Mouse (Mus musculus): Measurements from ENCODE around the gene Mt4.

Mt4 gene

GRCm38 (mm10) chr8:94178857-94179712 is 42.1 kb downstream of the Mt4 start, which contains the start of gene Mt1:
TSS of gene Mt1 (plus strand) at chr8:94179082.
- peak; percentile 83 to 89 for DNase-seq (ENCODE audit: low spot score in 2 of 2)

GRCm38 (mm10) chr8:94179713-94180560 is 42.9 kb downstream of the Mt4 start:
- no peak for DNase-seq (ENCODE audit: low spot score in 2 of 2)

- DNase-seq (ENCODE audit: low spot score in 2 of 2) = no peak
These were observed 43.5 kb downstream of the Mt4 start for GRCm38 (mm10) chr8:94180561-94180908.

GRCm38 (mm10) chr8:94182055-94182929 is 45.3 kb downstream of the Mt4 start:
- no peak for DNase-seq (ENCODE audit: low spot score in 2 of 2)

DNA sequence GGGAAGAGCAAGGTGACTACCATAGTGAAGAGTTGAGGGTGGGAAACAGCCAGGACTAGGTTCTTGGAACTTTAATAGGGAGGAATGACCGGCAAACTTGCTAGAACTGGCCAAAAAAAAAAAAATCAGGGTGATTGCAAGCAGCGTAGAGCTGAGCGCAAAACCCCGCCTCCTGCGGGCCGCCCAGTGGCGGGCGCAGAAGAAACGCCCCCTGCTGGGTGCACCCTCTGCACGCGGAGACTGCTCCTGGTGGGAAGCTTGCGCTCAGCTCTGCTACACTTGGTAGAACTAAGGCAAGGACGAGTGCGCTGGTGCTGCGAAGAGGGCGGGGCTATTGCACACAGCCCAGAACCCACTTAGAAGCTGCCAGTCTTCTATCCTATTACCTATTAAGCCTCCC is 46.1 kb downstream of the Mt4 start:
- DNase-seq (ENCODE audit: low spot score in 2 of 2) = peak; percentile 53 to 61

DNA sequence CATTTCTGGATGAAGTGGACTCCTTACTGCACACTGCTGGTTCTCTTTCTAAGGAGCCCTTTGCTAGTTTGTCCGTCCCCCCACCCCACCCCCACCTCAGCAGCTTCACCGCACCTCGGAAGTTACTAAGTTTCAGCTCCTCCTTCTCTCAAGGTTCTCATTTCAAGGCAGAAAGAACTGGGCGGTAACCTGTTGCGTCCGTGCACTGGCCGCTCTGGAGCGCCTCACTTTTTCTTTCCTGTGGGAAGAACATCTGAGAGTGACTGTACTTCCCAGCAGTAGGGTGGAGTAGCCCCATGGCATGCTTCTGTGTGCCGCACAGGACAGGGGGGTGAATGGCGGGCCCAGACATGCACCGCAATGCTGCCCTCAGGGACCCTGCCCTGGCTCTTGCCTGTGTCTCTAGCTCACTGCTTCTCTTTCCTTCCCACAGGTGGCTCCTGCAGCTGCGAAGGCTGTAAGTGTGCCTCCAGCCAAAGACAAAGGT is 47.4 kb downstream of the Mt4 start:
- DNase-seq (ENCODE audit: low spot score in 2 of 2) = no peak

DNA sequence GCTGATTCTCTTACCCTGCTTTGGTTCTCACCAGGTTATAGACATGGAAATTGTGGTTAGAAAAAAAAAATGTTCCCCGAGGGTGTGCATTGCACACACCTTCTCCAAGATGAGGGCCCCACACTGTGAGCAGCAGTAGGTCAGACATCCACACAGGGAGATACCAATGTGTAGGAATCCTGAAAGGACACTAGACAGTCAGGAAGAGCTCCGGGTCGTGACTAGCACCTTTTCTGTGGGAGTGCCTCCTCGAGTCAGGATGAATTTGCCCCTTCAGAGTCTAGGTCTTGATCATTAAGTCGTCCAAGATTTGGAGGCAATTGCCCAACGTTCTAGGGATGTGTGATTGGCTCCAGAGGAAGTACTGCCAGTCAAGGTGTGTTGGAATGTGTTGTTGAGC is 48.8 kb downstream of the Mt4 start:
- DNase-seq (ENCODE audit: low spot score in 2 of 2) = no peak

DNA sequence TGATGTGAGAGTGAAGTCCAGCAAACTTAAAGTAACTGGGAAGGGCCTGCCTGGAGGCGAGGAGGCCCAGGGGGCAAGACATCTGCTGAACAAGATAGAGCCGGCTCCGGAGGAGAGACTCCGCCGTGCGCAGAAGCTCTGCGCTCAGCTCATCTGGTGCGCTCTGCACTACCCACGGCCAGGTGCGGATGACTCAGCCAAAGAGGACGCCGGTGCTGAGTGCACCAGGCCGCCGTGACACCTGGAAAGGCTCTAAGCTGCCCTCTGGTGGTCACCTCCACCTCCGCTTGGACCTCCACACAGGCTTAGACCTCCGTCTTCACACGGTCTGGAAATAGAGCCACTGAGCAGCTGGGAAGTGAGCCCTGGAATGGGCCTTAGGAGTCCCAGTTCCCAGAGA is 49.5 kb downstream of the Mt4 start:
- DNase-seq (ENCODE audit: low spot score in 2 of 2) = peak in 1 of 2 experiments; percentile 53

- DNase-seq (ENCODE audit: low spot score in 2 of 2) = no peak
These were observed 50.4 kb downstream of the Mt4 start for GRCm38 (mm10) chr8:94187290-94188002.
